Mouse (Mus musculus): ENCODE results near the gene Tmf1. TPM values are rescaled to one million over a fixed set of nuclear protein-coding genes. Genes with fewer than 3 reads are reported as not detected.

Tmf1 gene
- polyA plus RNA-seq, 1 experiment from 2014 or later, result 34.4 TPM

DNA sequence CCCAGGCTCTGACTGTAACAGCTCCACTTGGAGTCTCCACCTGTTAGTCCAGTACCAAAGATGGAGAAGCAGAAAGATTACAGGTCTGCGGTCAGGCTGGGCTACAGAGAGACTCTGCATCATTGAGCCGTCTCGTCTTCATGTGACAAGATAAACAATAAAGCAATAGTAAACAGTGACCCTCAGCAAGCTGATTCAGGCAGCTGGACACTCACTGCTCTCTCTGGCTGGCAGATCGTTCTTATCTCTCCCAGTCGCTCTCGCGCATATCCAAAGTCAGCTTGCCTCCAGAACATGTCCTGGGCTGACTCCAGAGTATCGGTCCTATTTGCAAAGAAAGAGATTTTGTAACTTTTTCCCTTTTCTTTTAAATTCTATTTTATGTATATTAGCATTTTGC lies 36.3 kb downstream of the Tmf1 start:
- no peak overlapping the region for H3K4me2 ChIP-seq (replicated peaks; ENCODE audit: low read depth, low read length)
- ATAC-seq (ENCODE audit: insufficient number of reproducible peaks, insufficient read depth, low FRiP score, low read depth), result no peak
- H3K9me3 ChIP-seq (ENCODE audit: control insufficient read depth, low read depth, low read length), result no peaks in the 10 kb centered on the region
- no peak overlapping the region for H3K9ac ChIP-seq (replicated peaks; ENCODE audit: low read depth, low read length)
- WGBS, result 60% methylated on average over 8 of the region's 8 CpGs
- no peak overlapping the region for H3K4me3 ChIP-seq (ENCODE audit: low read depth, low read length)
- no peaks in the 10 kb centered on the region for H3K36me3 ChIP-seq (ENCODE audit: control insufficient read depth, insufficient read depth, low read length)
- no peaks in the 10 kb centered on the region for H3K27me3 ChIP-seq (ENCODE audit: control insufficient read depth, insufficient read depth, low read length)
- peaks cover 4% of the 10 kb centered on the region; the same call in 1 of the 2 replicates for H3K4me1 ChIP-seq (ENCODE audit: control insufficient read depth, insufficient read depth, low read length)
- H3K27ac ChIP-seq (ENCODE audit: low read length), result no peak overlapping the region

GRCm38 (mm10) chr6:97141811-97142210 lies 37.1 kb downstream of the Tmf1 start:
- no peak overlapping the region for H3K4me2 ChIP-seq (replicated peaks; ENCODE audit: low read depth, low read length)
- no peak for ATAC-seq (ENCODE audit: insufficient number of reproducible peaks, insufficient read depth, low FRiP score, low read depth)
- no peaks in the 10 kb centered on the region for H3K4me1 ChIP-seq (ENCODE audit: control insufficient read depth, insufficient read depth, low read length)
- no peak overlapping the region for H3K4me3 ChIP-seq (ENCODE audit: low read depth, low read length)
- H3K27ac ChIP-seq (ENCODE audit: low read length), result no peak overlapping the region
- H3K9me3 ChIP-seq (ENCODE audit: control insufficient read depth, low read depth, low read length), result no peaks in the 10 kb centered on the region
- 71% methylated on average over 7 of the region's 7 CpGs for WGBS
- H3K36me3 ChIP-seq (ENCODE audit: control insufficient read depth, insufficient read depth, low read length), result no peaks in the 10 kb centered on the region
- no peak overlapping the region for H3K9ac ChIP-seq (replicated peaks; ENCODE audit: low read depth, low read length)
- H3K27me3 ChIP-seq (ENCODE audit: control insufficient read depth, insufficient read depth, low read length), result no peaks in the 10 kb centered on the region

- H3K4me3 ChIP-seq (ENCODE audit: low read depth, low read length), result no peak overlapping the region
- H3K4me1 ChIP-seq (ENCODE audit: control insufficient read depth, insufficient read depth, low read length), result no peaks in the 10 kb centered on the region
- no peak for ATAC-seq (ENCODE audit: insufficient number of reproducible peaks, insufficient read depth, low FRiP score, low read depth)
- H3K27ac ChIP-seq (ENCODE audit: low read length), result no peak overlapping the region
- no peak overlapping the region for H3K9ac ChIP-seq (replicated peaks; ENCODE audit: low read depth, low read length)
- H3K4me2 ChIP-seq (replicated peaks; ENCODE audit: low read depth, low read length), result no peak overlapping the region
- no peaks in the 10 kb centered on the region for H3K27me3 ChIP-seq (ENCODE audit: control insufficient read depth, insufficient read depth, low read length)
- no peaks in the 10 kb centered on the region for H3K36me3 ChIP-seq (ENCODE audit: control insufficient read depth, insufficient read depth, low read length)
- no peaks in the 10 kb centered on the region for H3K9me3 ChIP-seq (ENCODE audit: control insufficient read depth, low read depth, low read length)
- WGBS, result 81% methylated on average over 5 of the region's 5 CpGs
Observed at GRCm38 (mm10) chr6:97132707-97133303, 46.1 kb downstream of the Tmf1 start.

DNA sequence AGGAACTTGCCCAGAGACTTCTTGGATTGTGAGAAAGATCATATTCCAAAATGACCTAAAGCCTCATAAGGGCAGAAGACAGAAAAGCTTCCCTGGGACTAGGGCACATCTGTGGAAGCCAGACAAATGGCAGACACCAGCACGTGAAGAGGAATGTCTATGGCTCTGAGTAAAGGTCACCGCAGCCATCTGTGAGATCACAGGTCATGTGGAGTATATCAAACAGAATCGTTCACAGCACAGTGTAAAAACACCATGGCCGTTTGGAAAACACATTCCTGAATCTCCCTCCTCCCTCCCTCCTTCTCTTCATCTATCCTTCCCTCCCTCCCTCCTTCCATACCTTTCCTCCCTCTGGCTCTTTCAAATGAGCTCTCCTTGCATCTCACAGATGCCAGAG lies 47.1 kb downstream of the Tmf1 start:
- Histone ChIP-seq H3K9me3 (ENCODE audit: control insufficient read depth, low read depth, low read length) (no peaks in the 10 kb centered on the region), H3K4me1 (ENCODE audit: control insufficient read depth, insufficient read depth, low read length) (no peaks in the 10 kb centered on the region), H3K27me3 (ENCODE audit: control insufficient read depth, insufficient read depth, low read length) (no peaks in the 10 kb centered on the region), H3K4me2 (replicated peaks; ENCODE audit: low read depth, low read length) (no peak overlapping the region), H3K9ac (replicated peaks; ENCODE audit: low read depth, low read length) (no peak overlapping the region), H3K36me3 (ENCODE audit: control insufficient read depth, insufficient read depth, low read length) (no peaks in the 10 kb centered on the region), H3K4me3 (ENCODE audit: low read depth, low read length) (no peak overlapping the region), H3K27ac (ENCODE audit: low read length) (no peak overlapping the region)
- ATAC-seq (ENCODE audit: insufficient number of reproducible peaks, insufficient read depth, low FRiP score, low read depth), result no peak
- 35% methylated on average over 4 of the region's 4 CpGs for WGBS

GRCm38 (mm10) chr6:97130979-97131378 lies 47.9 kb downstream of the Tmf1 start:
- no peak overlapping the region for H3K4me3 ChIP-seq (ENCODE audit: low read depth, low read length)
- WGBS, result 72% methylated on average over 5 of the region's 5 CpGs
- no peak overlapping the region for H3K4me2 ChIP-seq (replicated peaks; ENCODE audit: low read depth, low read length)
- no peak for ATAC-seq (ENCODE audit: insufficient number of reproducible peaks, insufficient read depth, low FRiP score, low read depth)
- no peak overlapping the region for H3K27ac ChIP-seq (ENCODE audit: low read length)
- no peak overlapping the region for H3K9ac ChIP-seq (replicated peaks; ENCODE audit: low read depth, low read length)
- no peaks in the 10 kb centered on the region for H3K36me3 ChIP-seq (ENCODE audit: control insufficient read depth, insufficient read depth, low read length)
- H3K9me3 ChIP-seq (ENCODE audit: control insufficient read depth, low read depth, low read length), result no peaks in the 10 kb centered on the region
- no peaks in the 10 kb centered on the region for H3K27me3 ChIP-seq (ENCODE audit: control insufficient read depth, insufficient read depth, low read length)
- no peaks in the 10 kb centered on the region for H3K4me1 ChIP-seq (ENCODE audit: control insufficient read depth, insufficient read depth, low read length)

DNA sequence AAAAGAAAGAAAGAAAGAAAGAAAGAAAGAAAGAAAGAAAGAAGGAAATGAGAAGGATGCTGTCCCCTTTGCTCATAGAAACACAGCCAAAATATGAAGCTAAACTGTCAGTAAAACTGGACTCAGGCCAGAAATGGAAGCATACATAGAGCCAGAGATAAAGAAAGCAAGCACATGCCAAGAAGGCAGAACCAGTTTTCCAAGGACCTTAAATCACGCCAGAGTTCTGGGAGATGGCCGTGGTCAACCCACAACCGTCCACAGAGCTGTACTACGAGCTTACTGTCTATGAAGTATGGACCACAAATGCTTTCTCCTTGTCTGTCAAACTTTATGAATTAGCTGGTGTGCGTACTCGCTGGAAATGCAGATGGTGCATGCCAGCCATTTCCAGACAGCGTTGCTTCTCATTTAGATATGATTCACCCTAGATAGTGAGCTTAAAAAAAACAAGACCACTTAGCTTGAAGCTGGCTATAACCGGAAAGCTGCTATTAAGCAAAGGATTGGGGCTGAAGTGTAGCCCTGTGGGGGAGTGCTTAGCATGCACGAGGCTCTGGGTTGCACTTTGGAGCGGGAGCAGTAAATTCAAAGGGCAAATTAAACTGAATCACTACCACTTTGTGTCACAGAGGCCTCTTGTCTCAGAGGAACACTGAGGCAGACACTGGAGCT lies 54.4 kb downstream of the Tmf1 start:
- 66% methylated on average over 10 of the region's 10 CpGs for WGBS
- Histone ChIP-seq H3K4me1 (ENCODE audit: control insufficient read depth, insufficient read depth, low read length) (peaks cover 4% of the 10 kb centered on the region; the same call in 1 of the 2 replicates), H3K4me2 (replicated peaks; ENCODE audit: low read depth, low read length) (no peak overlapping the region), H3K27me3 (ENCODE audit: control insufficient read depth, insufficient read depth, low read length) (no peaks in the 10 kb centered on the region), H3K27ac (ENCODE audit: low read length) (no peak overlapping the region), H3K4me3 (ENCODE audit: low read depth, low read length) (no peak overlapping the region), H3K36me3 (ENCODE audit: control insufficient read depth, insufficient read depth, low read length) (peaks cover 3% of the 10 kb centered on the region; the same call in 1 of the 2 replicates), H3K9ac (replicated peaks; ENCODE audit: low read depth, low read length) (no peak overlapping the region), H3K9me3 (ENCODE audit: control insufficient read depth, low read depth, low read length) (no peaks in the 10 kb centered on the region)
- ATAC-seq (ENCODE audit: insufficient number of reproducible peaks, insufficient read depth, low FRiP score, low read depth), result no peak

DNA sequence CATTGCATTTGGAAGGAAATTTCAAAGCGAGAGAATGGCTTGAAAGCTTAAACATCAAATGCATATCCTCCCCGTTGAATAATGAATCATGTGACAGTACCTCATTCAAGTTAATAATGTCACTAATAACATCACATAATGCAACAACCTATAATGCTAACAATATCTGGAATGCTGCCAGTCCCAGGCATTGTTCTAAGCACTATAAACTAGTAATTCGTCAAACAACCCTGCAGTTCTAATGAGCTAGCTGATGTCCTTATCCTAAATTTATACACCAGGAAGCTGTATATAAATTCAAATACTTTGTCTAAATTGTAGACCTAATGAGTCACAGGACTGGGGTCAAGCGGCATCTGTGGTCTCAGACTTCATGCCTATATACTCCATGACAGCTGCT lies 58.0 kb downstream of the Tmf1 start:
- no peaks in the 10 kb centered on the region for H3K9me3 ChIP-seq (ENCODE audit: control insufficient read depth, low read depth, low read length)
- H3K4me1 ChIP-seq (ENCODE audit: control insufficient read depth, insufficient read depth, low read length), result peaks cover 4% of the 10 kb centered on the region; the same call in 1 of the 2 replicates
- no peak overlapping the region for H3K27ac ChIP-seq (ENCODE audit: low read length)
- no peak for ATAC-seq (ENCODE audit: insufficient number of reproducible peaks, insufficient read depth, low FRiP score, low read depth)
- no peak overlapping the region for H3K9ac ChIP-seq (replicated peaks; ENCODE audit: low read depth, low read length)
- WGBS, result 88% methylated on average over 4 of the region's 4 CpGs
- no peak overlapping the region for H3K4me3 ChIP-seq (ENCODE audit: low read depth, low read length)
- no peak overlapping the region for H3K4me2 ChIP-seq (replicated peaks; ENCODE audit: low read depth, low read length)
- H3K36me3 ChIP-seq (ENCODE audit: control insufficient read depth, insufficient read depth, low read length), result peaks cover 3% of the 10 kb centered on the region
- H3K27me3 ChIP-seq (ENCODE audit: control insufficient read depth, insufficient read depth, low read length), result no peaks in the 10 kb centered on the region

- H3K4me1 ChIP-seq (ENCODE audit: control insufficient read depth, insufficient read depth, low read length), result no peaks in the 10 kb centered on the region
- ATAC-seq (ENCODE audit: insufficient number of reproducible peaks, insufficient read depth, low FRiP score, low read depth), result no peak
- no peaks in the 10 kb centered on the region for H3K9me3 ChIP-seq (ENCODE audit: control insufficient read depth, low read depth, low read length)
- peaks cover 3% of the 10 kb centered on the region for H3K36me3 ChIP-seq (ENCODE audit: control insufficient read depth, insufficient read depth, low read length)
- H3K4me3 ChIP-seq (ENCODE audit: low read depth, low read length), result no peak overlapping the region
- no peak overlapping the region for H3K4me2 ChIP-seq (replicated peaks; ENCODE audit: low read depth, low read length)
- H3K9ac ChIP-seq (replicated peaks; ENCODE audit: low read depth, low read length), result no peak overlapping the region
- WGBS, result 85% methylated on average over 3 of the region's 3 CpGs
- no peaks in the 10 kb centered on the region for H3K27me3 ChIP-seq (ENCODE audit: control insufficient read depth, insufficient read depth, low read length)
- H3K27ac ChIP-seq (ENCODE audit: low read length), result no peak overlapping the region
Observed at GRCm38 (mm10) chr6:97118327-97118726, 60.6 kb downstream of the Tmf1 start.

GRCm38 (mm10) chr6:97116896-97117295 lies 62.0 kb downstream of the Tmf1 start:
- no peak for ATAC-seq (ENCODE audit: insufficient number of reproducible peaks, insufficient read depth, low FRiP score, low read depth)
- Histone ChIP-seq H3K4me3 (ENCODE audit: low read depth, low read length) (no peak overlapping the region), H3K9me3 (ENCODE audit: control insufficient read depth, low read depth, low read length) (no peaks in the 10 kb centered on the region), H3K4me1 (ENCODE audit: control insufficient read depth, insufficient read depth, low read length) (no peaks in the 10 kb centered on the region), H3K27me3 (ENCODE audit: control insufficient read depth, insufficient read depth, low read length) (no peaks in the 10 kb centered on the region), H3K4me2 (replicated peaks; ENCODE audit: low read depth, low read length) (no peak overlapping the region), H3K9ac (replicated peaks; ENCODE audit: low read depth, low read length) (no peak overlapping the region), H3K27ac (ENCODE audit: low read length) (no peak overlapping the region), H3K36me3 (ENCODE audit: control insufficient read depth, insufficient read depth, low read length) (peaks cover 3% of the 10 kb centered on the region)
- WGBS, result 82% methylated on average over 5 of the region's 5 CpGs
